Comparison of ENCODE assay signal across 8 mouse cellular contexts in the genomic region with DNA sequence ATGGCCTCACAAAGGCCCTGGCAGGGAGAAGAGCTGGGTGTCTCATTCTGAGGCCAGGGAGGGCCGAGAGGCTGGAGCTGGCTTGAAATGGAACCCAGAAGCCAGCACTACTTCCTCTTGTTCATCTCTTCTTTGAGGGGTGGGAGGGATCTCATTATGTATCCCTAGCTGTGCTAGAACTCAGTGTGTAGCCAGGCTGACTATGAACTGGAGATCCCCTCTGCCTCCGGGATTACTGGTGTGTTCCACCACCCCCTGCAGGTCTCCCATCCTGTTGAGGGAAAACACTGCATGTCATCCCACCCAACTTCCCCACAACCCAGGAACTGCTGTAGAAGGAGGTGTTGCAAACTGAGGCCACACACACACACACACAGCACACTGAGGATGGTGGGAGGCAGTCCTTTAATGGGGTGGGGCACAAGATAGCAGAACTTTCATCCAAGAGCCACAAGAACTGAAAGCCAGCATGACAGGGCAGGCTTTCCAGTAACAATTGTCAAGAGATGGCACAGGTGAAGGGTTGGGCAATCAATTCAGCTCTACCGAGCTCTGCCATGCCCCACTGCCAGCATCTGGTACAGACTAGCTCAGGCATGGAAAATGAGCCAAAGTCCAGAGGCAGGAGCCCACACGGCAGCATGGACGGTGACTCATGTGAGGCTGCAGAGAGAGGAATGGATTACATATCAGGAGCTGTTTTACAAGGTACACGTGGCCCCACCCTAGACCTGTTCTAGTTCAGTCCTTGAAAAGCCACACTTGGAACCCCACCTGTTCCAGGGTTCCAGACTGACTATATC. TPM values are rescaled to one million over a fixed set of nuclear protein-coding genes. Genes with fewer than 3 reads are reported as not detected.
DNase-seq lines count a peak whose midpoint lies in the region; ATAC-seq and TF ChIP-seq lines count a peak whose summit lies in the region.

No protein-coding gene starts in this region.

- H3K4me2 ChIP-seq in heart, embryonic 15.5 days = peak overlapping the region; percentile 84
- H3K4me2 ChIP-seq in forebrain, embryonic 14.5 days (ENCODE audit: low read length) = peak overlapping the region; percentile 87

- WGBS in heart, embryonic 15.5 days = 57% methylated on average over 6 of the region's 6 CpGs
- 63% methylated on average over 6 of the region's 6 CpGs for WGBS in forebrain, embryonic 14.5 days

- CTCF ChIA-PET in Patski (lab: Charles Lee) = no interaction called here

- no peak for TF ChIP-seq CTCF in Patski (IDR thresholded peaks at IDR 0.05)

- in situ Hi-C loops in Patski (cut with MboI; ENCODE audit: low pct_unique_long_range_greater_than_20kb) = no loop called here

- H3K9ac ChIP-seq in heart, embryonic 15.5 days = peak overlapping the region; percentile 87
- H3K9ac ChIP-seq in forebrain, embryonic 14.5 days (ENCODE audit: low read length) = peak overlapping the region; percentile 80

- H3K27ac ChIP-seq in heart, embryonic 15.5 days = peak overlapping the region; percentile 86
- peak overlapping the region; percentile 70 for H3K27ac ChIP-seq in forebrain, embryonic 14.5 days (ENCODE audit: low read depth, low read length)

- POLR2A ChIA-PET in Patski (lab: Charles Lee) = no interaction called here

- no peak for ATAC-seq in heart, embryonic 15.5 days (replicated peaks; ENCODE audit: insufficient number of reproducible peaks, insufficient read depth, low FRiP score, low read depth)
- peak; percentile 69 for ATAC-seq in Patski
- no peak for ATAC-seq in forebrain, embryonic 14.5 days
- peak; percentile 18; the same call in 1 of the 2 replicates for ATAC-seq in monocyte, adult 5-6 weeks (replicated peaks; ENCODE audit: insufficient number of reproducible peaks, low FRiP score, low TSS enrichment, poor library complexity, severe bottlenecking)

- H3K4me3 ChIP-seq in heart, embryonic 15.5 days = peak overlapping the region; percentile 90
- H3K4me3 ChIP-seq in forebrain, embryonic 14.5 days (ENCODE audit: low read depth, low read length) = peak overlapping the region; percentile 48

- H3K36me3 ChIP-seq in heart, embryonic 15.5 days = peaks cover 33% of the 10 kb centered on the region
- peaks cover 51% of the 10 kb centered on the region for H3K36me3 ChIP-seq in forebrain, embryonic 14.5 days (ENCODE audit: control insufficient read depth, insufficient read depth, low read length)

- no peak for DNase-seq in heart, postnatal 14 days
- DNase-seq in Patski (ENCODE audit: low read depth, low spot score) = peak; percentile 75
- no peak for DNase-seq in forebrain, embryonic 14.5 days (ENCODE audit: low spot score)
- DNase-seq in kidney, postnatal 14 days = peak; percentile 75
- DNase-seq in right cerebral cortex, postnatal 25 days = no peak
- no peak for DNase-seq in spleen, postnatal 10 days (ENCODE audit: low spot score in 2 of 2)

- H3K4me1 ChIP-seq in heart, embryonic 15.5 days (replicated peaks) = peaks cover 14% of the 10 kb centered on the region
- peaks cover 7% of the 10 kb centered on the region for H3K4me1 ChIP-seq in forebrain, embryonic 14.5 days (ENCODE audit: control insufficient read depth, insufficient read depth, low read length)

- no peaks in the 10 kb centered on the region for H3K9me3 ChIP-seq in heart, embryonic 15.5 days (replicated peaks)
- H3K9me3 ChIP-seq in forebrain, embryonic 14.5 days (replicated peaks; ENCODE audit: control insufficient read depth, low read length) = no peaks in the 10 kb centered on the region

- intact Hi-C loops in heart, postnatal 14 days (cut with DNase I) = no loop called here

- no peaks in the 10 kb centered on the region for H3K27me3 ChIP-seq in heart, embryonic 15.5 days
- no peaks in the 10 kb centered on the region for H3K27me3 ChIP-seq in Patski
- no peaks in the 10 kb centered on the region for H3K27me3 ChIP-seq in forebrain, embryonic 14.5 days (replicated peaks; ENCODE audit: control insufficient read depth, insufficient read depth, low read length)

RNA-seq across cellular contexts. Expression of a gene that starts 0.4 kb away (rescaled TPM):
- polyA plus RNA-seq in heart, embryonic 15.5 days (2015; fragmentation: Nextera tagmentation; extraction: Ambion mirVana) = 14.8 and 16.8 TPM in 2 replicates
- 10 to 100 TPM; 19.1 to 19.3 TPM for total RNA-seq in heart, postnatal 14 days (2021)
- polyA plus RNA-seq in Patski (2021) = 49.6 TPM
- polyA plus RNA-seq in forebrain, embryonic 14.5 days (2014; fragmentation: Nextera tagmentation; extraction: Ambion mirVana) = 21.9 and 24.0 TPM in 2 replicates
- total RNA-seq in monocyte, adult 5-6 weeks (2017) = 8.5 to 10.6 TPM (median 9.7 TPM) in 3 replicates

RNA-seq across cellular contexts. Expression of a gene that starts 7.1 kb away (rescaled TPM):
- 107 and 132 TPM in 2 replicates for polyA plus RNA-seq in heart, embryonic 15.5 days (2015; fragmentation: Nextera tagmentation; extraction: Ambion mirVana)
- 10 to 100 TPM; 54.3 to 69.8 TPM for total RNA-seq in heart, postnatal 14 days (2021)
- 170 TPM for polyA plus RNA-seq in Patski (2021)
- 159 and 172 TPM in 2 replicates for polyA plus RNA-seq in forebrain, embryonic 14.5 days (2014; fragmentation: Nextera tagmentation; extraction: Ambion mirVana)
- 38.9 to 84.9 TPM (median 83.4 TPM) in 3 replicates for total RNA-seq in monocyte, adult 5-6 weeks (2017)

RNA-seq across cellular contexts. Expression of a gene that starts 15.0 kb away (rescaled TPM):
- 0.05 and 0.08 TPM in 2 replicates for polyA plus RNA-seq in heart, embryonic 15.5 days (2015; fragmentation: Nextera tagmentation; extraction: Ambion mirVana)
- not detected for total RNA-seq in heart, postnatal 14 days (2021)
- polyA plus RNA-seq in Patski (2021) = 0.10 TPM
- polyA plus RNA-seq in forebrain, embryonic 14.5 days (2014; fragmentation: Nextera tagmentation; extraction: Ambion mirVana) = 0.13 and 0.23 TPM in 2 replicates
- total RNA-seq in monocyte, adult 5-6 weeks (2017) = not detected in 3 replicates

RNA-seq across cellular contexts. Expression of a gene that starts 44.5 kb away (rescaled TPM):
- 0.05 and 0.13 TPM in 2 replicates for polyA plus RNA-seq in heart, embryonic 15.5 days (2015; fragmentation: Nextera tagmentation; extraction: Ambion mirVana)
- total RNA-seq in heart, postnatal 14 days (2021) = under 1 TPM in 1 of 2 experiments, not detected in 1; 0.07 TPM
- 0.05 TPM for polyA plus RNA-seq in Patski (2021)
- 11.7 and 13.1 TPM in 2 replicates for polyA plus RNA-seq in forebrain, embryonic 14.5 days (2014; fragmentation: Nextera tagmentation; extraction: Ambion mirVana)
- 0.10 TPM in 1 of 3 replicates, not detected in the others for total RNA-seq in monocyte, adult 5-6 weeks (2017)

Comparison
In these comparisons a context has a peak if more than half of its experiments do, and no peak if none do; other contexts are left out.
1. ATAC-seq: peak in Patski (single experiment) and monocyte, adult 5-6 weeks (single experiment); none in heart, embryonic 15.5 days (single experiment) and forebrain, embryonic 14.5 days (single experiment).
2. DNase-seq: peak in Patski (single experiment) and kidney, postnatal 14 days (single experiment); none in heart, postnatal 14 days (0 of 2), forebrain, embryonic 14.5 days (single experiment), right cerebral cortex, postnatal 25 days (single experiment) and spleen, postnatal 10 days (0 of 2).